Mouse (Mus musculus): ENCODE data around the gene Mical3.

Gene Mical3

DNA sequence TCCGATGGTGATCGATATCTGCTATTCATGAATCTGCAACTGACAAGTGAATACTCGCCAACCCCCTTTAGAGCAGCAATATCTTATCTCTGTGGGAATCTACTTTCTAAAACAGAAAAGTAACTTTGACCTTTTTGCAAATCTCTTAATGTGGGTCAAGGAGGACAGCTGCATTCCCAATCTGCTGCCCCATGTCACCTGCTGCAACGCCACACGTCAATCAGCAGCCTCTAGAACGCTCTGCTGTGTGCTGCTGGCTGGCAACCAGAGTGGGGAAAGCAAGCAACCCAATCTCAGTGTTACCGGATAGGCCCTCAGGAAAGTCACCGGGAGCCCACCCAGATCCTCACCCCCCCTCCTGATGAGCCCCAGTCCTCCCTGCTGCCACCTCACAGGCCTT is 79.4 kb downstream of the Mical3 start:
- no peak for DNase-seq

DNA sequence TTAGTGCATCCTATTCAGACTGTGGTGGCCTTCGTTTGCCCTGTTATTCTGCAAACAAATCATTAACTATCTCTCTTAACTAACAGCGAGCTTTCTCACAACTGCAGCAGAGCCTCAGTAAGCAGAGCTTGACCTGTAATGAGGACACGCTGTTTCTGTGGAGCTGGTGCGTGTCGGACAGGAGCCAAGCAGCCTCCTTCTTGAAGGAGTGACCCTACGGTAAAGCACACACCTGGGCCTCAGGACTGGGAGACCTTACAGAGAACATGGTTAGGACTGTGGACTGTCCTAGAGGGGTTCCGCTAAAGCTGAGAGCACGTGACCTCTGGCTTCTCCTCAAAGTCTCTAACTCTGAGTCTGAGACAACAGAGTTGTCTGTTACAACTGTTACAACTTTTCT is 82.1 kb downstream of the Mical3 start:
- no peak for DNase-seq

DNA sequence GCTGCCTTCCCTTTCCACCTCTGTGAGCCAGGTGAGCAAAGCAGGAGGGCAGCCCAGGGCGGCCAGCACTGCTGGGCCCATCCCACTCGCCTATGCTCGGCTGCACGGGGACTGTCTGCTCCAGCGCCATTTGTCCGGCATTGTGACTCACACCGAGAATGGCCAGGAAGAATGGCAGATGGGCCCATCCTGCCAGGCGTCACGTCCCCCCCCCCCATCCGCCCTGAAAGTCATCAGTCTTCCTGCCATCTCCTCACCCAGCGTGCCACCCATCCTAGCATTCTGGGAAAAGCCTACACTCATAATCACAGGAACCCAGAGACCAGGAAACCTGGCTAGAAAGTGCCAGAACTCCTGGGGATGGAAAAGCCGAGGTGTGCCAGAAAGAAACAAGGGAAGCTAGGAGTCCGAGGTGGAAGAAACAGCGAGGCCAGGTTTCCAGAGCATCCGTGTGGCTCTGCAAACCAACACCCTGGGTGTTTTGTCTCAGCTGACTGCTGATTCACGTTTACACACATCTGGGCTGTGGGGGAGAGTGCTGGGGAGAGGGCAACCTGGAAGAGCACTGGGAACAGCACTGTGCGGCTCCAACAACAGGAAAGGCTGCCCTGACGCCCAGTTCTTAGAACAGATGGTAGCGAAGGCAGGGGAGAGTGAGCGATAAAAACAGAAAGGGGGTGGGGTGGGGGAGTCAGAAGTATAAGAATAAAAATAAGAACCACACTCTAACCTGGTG is 85.3 kb downstream of the Mical3 start:
- DNase-seq: no peak

- DNase-seq: no peak
Observed at GRCm38 (mm10) chr6:121043434-121044189, 87.2 kb downstream of the Mical3 start.

DNA sequence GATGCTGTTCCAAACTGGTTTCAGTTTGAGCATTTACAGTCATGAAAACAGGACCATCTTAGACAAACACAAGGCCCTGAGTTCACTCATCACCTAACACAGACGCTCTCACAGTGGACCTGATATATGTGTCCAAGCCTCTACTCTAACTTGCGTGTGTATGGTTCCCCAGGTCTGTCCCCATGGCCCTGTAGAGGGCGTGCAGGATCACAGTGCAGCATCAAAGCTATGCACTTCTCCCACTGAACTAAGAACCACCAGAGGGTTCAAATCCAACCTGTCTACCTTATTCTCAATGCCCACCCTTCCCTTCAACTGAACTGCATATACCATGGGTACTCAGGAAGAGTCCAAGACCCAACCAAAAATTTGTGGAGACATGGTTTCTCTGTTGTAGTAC is 91.1 kb downstream of the Mical3 start:
- no peak for DNase-seq

DNA sequence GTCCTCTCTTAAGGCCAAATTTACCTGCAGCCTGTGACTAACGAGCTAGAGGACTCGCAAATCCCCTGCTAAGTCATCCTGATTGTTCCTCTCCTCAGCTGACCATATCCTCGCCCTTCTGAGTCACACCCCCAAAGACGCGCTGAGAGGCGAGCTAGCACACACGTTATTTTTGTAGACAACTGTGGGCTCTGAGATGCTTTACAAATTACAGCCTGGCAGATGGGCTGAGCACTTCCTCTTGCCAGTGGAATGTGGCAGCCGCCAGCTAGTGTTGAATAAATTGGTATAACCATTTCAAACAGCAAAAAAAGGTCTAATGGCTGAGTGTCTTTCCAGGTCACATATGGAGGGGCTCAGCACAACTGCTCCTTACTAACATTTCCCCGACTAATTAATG is 91.5 kb downstream of the Mical3 start:
- DNase-seq: no peak

GRCm38 (mm10) chr6:121037086-121037485 is 93.7 kb downstream of the Mical3 start:
- DNase-seq: peak; percentile 66

GRCm38 (mm10) chr6:121035929-121036328 is 94.9 kb downstream of the Mical3 start:
- no peak for DNase-seq

GRCm38 (mm10) chr6:121035268-121035667 is 95.5 kb downstream of the Mical3 start:
- no peak for DNase-seq

GRCm38 (mm10) chr6:121033250-121033649 is 97.5 kb downstream of the Mical3 start:
- no peak for DNase-seq

DNA sequence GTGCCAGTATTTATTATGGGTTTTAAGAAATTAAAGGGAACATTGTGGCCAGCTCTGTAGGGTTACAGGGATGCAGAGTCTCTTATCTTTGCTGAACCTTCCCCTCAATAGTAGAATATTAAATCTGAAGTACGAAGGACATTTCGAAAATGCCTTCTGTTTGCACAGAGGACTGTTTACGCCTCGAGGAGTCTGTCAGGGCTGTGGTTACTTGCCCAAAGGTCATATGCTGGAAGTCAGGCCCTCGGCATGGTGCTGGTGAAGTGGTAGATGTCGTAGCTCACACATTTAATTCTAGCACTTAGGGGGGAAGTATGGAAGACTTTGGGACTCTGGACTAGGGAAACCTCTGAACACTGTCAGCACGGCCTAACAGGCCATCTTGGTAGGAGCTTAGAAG is 99.4 kb downstream of the Mical3 start:
- no peak for DNase-seq

DNA sequence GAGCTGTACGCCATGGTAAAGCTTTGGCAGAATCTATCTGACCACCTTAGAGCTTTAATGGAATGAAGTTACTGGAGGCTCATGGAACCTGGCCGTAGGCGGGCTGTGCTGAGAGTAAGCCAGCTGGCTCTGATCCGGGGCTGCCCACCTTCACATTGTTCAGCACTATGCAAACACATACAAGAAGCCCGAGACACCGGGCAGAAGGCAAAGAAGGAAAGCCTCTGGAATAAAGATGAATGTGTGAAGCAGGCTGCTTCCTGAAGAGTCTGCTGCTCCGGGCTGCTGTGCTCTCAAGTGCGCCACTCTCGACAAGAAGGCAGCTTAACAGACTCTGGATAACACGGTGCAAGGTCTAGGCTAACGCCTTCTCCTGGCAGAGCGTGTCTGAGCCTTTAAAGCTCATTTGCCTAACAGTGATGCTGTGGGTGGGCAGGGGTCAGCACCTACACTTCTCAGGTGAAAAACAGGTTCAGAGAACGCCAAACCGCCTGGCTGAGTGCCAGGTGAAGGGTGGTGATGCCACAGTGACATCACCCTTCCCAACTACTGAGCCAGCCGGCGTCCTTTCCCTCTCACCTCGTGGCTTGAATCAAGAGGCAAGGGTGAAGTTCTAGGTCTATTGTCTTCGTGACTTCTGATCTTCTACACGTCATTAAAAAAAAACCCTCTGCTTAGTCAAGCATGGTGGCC is 100.8 kb downstream of the Mical3 start:
- DNase-seq: no peak

GRCm38 (mm10) chr6:121028514-121028913 is 102.3 kb downstream of the Mical3 start:
- DNase-seq: no peak

- DNase-seq: no peak
Observed at GRCm38 (mm10) chr6:121027314-121027713, 103.5 kb downstream of the Mical3 start.

DNA sequence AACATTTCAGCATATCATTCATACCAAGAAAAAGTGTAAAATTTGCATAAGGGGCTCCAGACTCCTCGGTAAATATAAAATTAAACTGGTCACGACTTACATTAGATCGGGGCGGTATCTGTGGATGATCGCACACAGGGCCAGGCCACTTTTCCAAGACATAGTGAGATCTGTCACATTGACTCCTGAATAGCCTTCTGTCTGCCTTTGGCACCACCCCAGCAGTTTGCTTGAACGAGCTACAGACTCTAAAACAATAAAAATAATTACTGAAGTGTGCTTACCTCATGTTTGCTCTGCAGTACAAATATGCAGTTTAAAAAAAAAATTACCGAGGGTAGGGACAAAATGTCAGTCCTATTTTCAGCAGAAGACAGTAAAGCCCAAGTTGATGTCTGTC is 103.9 kb downstream of the Mical3 start:
- DNase-seq: no peak

DNA sequence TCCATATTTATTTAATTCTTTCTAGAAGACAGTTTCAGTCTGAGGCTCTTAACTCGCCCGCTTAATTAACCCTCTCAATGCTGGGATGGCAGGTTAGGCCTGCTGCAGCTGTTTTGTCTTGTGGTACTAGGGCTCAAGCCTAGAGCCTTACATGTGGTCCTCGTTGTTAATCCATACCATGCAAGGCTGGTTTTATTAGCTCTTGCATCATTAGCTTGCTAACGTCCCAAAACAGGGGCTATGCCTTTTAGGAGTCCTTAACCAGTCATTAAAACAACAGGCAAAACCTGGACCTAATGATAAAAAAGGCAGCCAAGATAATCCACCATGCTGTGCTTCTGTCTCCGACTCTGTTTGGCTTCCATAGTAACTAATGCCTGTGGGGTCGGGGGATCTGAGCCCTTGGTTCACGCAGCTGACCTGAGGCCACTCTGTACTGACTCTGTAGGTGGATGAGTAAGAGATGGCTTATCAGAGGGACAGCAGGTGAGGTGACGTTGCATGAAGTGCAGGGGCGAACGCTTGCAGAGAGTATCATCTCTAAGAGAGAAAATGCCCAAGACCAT is 104.7 kb downstream of the Mical3 start:
- DNase-seq: no peak

DNA sequence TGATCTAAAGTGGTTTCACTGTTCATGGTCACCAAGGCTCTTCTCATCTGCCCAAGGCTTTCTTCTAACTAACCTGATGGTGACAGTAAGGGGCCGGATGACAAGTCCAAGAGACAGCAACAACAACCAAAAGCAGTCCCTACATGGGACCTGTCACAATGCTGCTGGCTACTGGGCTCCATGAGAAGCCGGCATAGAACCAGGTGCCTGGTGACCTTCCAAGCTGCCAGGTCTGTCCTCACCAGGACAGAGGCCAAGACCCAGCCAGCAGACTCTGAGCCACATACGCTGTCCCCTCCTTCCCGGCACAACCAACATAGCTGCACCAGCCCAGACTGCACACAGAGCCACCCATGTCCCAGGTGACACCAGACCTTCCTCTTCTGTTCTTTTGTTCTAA is 112.7 kb downstream of the Mical3 start:
- DNase-seq: no peak

GRCm38 (mm10) chr6:121017436-121018031 is 113.3 kb downstream of the Mical3 start:
- DNase-seq: no peak

GRCm38 (mm10) chr6:121016097-121016496 is 114.7 kb downstream of the Mical3 start:
- no peak for DNase-seq

- no peak for DNase-seq
Observed at GRCm38 (mm10) chr6:121014339-121014738, 116.5 kb downstream of the Mical3 start.

GRCm38 (mm10) chr6:121013750-121014149 is 117.0 kb downstream of the Mical3 start:
- peak; percentile 52 for DNase-seq

DNA sequence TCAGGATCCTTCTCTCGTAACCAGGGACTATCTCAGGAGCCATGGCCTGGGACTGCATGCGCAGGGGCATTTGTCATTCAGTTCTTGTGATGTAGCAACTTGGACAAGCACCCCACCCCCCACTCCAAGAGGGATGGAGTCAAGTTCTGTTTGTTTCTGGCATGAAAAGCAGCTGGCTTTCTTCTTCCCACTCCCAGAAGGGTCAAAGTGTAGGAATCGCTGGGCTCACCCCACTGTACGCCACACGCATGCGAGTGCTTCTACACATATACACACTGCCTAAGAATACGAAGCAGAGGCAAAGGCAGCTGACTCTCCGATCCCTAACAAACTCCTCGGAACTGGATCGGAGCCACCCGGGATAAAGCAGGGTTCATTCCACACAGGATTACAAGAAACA is 119.1 kb downstream of the Mical3 start:
- no peak for DNase-seq

GRCm38 (mm10) chr6:121009651-121010050 is 121.1 kb downstream of the Mical3 start:
- no peak for DNase-seq
